ENCODE assay signal across 25 mouse cellular contexts in the genomic region with DNA sequence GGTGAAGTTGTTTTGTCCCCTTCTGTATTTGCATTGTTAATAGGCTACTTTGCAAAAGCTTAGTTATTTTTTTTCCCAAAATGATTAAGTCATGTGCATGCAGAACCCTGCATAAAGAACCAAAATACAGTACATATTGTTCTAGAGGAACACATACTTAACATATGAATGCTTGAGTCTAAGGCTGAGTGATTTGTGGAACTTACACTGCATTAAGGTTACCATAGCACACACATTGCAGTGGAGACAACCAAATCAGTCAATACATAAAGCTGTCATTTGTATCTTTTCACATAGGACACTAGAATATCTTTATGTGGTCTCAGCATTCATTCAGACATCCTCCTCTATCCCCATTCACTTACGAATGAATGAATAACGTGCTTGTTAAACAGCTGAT.
DNase-seq lines count a peak whose midpoint lies in the region; ATAC-seq lines count a peak whose summit lies in the region.
"Had no signal": no experiment of that assay in that cellular context is flagged by ENCODE, and none has a peak within 500 bp of the region (broad histone marks: within the 10 kb centered on the region; RNA-seq: fewer than 3 reads in every experiment).

No protein-coding gene starts in this region.

- H3K4me1 ChIP-seq in hindbrain, embryonic 11.5 days (replicated peaks; ENCODE audit: control insufficient read depth, insufficient read depth, low read length), result no peaks in the 10 kb centered on the region
- no peaks in the 10 kb centered on the region for H3K4me1 ChIP-seq in hindbrain, embryonic 14.5 days (replicated peaks; ENCODE audit: control insufficient read depth, insufficient read depth, low read length)
- no peaks in the 10 kb centered on the region for H3K4me1 ChIP-seq in neural tube, embryonic 12.5 days
- no peaks in the 10 kb centered on the region for H3K4me1 ChIP-seq in hindbrain, embryonic 13.5 days (replicated peaks)
- H3K4me1 ChIP-seq: heart, embryonic 12.5 days; kidney, embryonic 15.5 days; limb, embryonic 12.5 days; megakaryocyte, embryonic 14.5 days had no signal

- no peaks in the 10 kb centered on the region for H3K9me3 ChIP-seq in hindbrain, embryonic 11.5 days (ENCODE audit: control insufficient read depth, low read length)
- H3K9me3 ChIP-seq in hindbrain, embryonic 14.5 days (ENCODE audit: control insufficient read depth, low read length), result no peaks in the 10 kb centered on the region
- H3K9me3 ChIP-seq in neural tube, embryonic 12.5 days, result no peaks in the 10 kb centered on the region
- no peaks in the 10 kb centered on the region for H3K9me3 ChIP-seq in hindbrain, embryonic 13.5 days
- H3K9me3 ChIP-seq: kidney, embryonic 15.5 days; limb, embryonic 12.5 days had no signal

- H3K27me3 ChIP-seq in hindbrain, embryonic 11.5 days (ENCODE audit: control insufficient read depth, insufficient read depth, low read length), result no peaks in the 10 kb centered on the region
- H3K27me3 ChIP-seq in hindbrain, embryonic 14.5 days (ENCODE audit: control insufficient read depth, insufficient read depth, low read length), result no peaks in the 10 kb centered on the region
- H3K27me3 ChIP-seq in neural tube, embryonic 12.5 days (replicated peaks), result no peaks in the 10 kb centered on the region
- H3K27me3 ChIP-seq in hindbrain, embryonic 13.5 days, result no peaks in the 10 kb centered on the region
- H3K27me3 ChIP-seq: heart, embryonic 12.5 days; kidney, embryonic 15.5 days; limb, embryonic 12.5 days; megakaryocyte, embryonic 14.5 days had no signal

- H3K9ac ChIP-seq in hindbrain, embryonic 11.5 days (ENCODE audit: low read depth, low read length), result no peak overlapping the region
- H3K9ac ChIP-seq in hindbrain, embryonic 14.5 days, result no peak overlapping the region
- H3K9ac ChIP-seq in neural tube, embryonic 12.5 days, result no peak overlapping the region
- H3K9ac ChIP-seq in hindbrain, embryonic 13.5 days, result no peak overlapping the region
- H3K9ac ChIP-seq: heart, embryonic 12.5 days; kidney, embryonic 15.5 days; limb, embryonic 12.5 days had no signal

- H3K36me3 ChIP-seq in hindbrain, embryonic 11.5 days (ENCODE audit: control insufficient read depth, insufficient read depth, low read length), result no peaks in the 10 kb centered on the region
- H3K36me3 ChIP-seq in hindbrain, embryonic 14.5 days (replicated peaks; ENCODE audit: control insufficient read depth, insufficient read depth), result no peaks in the 10 kb centered on the region
- no peaks in the 10 kb centered on the region for H3K36me3 ChIP-seq in neural tube, embryonic 12.5 days
- no peaks in the 10 kb centered on the region for H3K36me3 ChIP-seq in hindbrain, embryonic 13.5 days
- H3K36me3 ChIP-seq: heart, embryonic 12.5 days; kidney, embryonic 15.5 days; limb, embryonic 12.5 days had no signal

- no peak overlapping the region for H3K4me2 ChIP-seq in hindbrain, embryonic 11.5 days (replicated peaks; ENCODE audit: low read depth, low read length)
- no peak overlapping the region for H3K4me2 ChIP-seq in hindbrain, embryonic 14.5 days (replicated peaks)
- H3K4me2 ChIP-seq in neural tube, embryonic 12.5 days (replicated peaks), result no peak overlapping the region
- H3K4me2 ChIP-seq in hindbrain, embryonic 13.5 days, result no peak overlapping the region
- H3K4me2 ChIP-seq: heart, embryonic 12.5 days; kidney, embryonic 15.5 days; limb, embryonic 12.5 days; liver, embryonic 11.5 days had no signal

- 41% methylated on average over 2 of the region's 2 CpGs for WGBS in hindbrain, embryonic 11.5 days
- 20% methylated on average over 2 of the region's 2 CpGs for WGBS in hindbrain, embryonic 14.5 days
- 36% methylated on average over 2 of the region's 2 CpGs for WGBS in neural tube, embryonic 12.5 days
- 30% methylated on average over 2 of the region's 2 CpGs for WGBS in hindbrain, embryonic 13.5 days

- H3K4me3 ChIP-seq in hindbrain, embryonic 11.5 days (ENCODE audit: low read depth, low read length), result no peak overlapping the region
- H3K4me3 ChIP-seq in hindbrain, embryonic 14.5 days (replicated peaks; ENCODE audit: low read length), result no peak overlapping the region
- no peak overlapping the region for H3K4me3 ChIP-seq in neural tube, embryonic 12.5 days
- no peak overlapping the region for H3K4me3 ChIP-seq in hindbrain, embryonic 13.5 days
- H3K4me3 ChIP-seq: heart, adult 2 months; heart, embryonic 12.5 days; kidney, embryonic 15.5 days; limb, embryonic 12.5 days; megakaryocyte, embryonic 14.5 days; myocyte had no signal

- DNase-seq in hindbrain, embryonic 11.5 days (ENCODE audit: low spot score), result no peak
- no peak for DNase-seq in hindbrain, embryonic 14.5 days (ENCODE audit: low spot score)
- no peak for DNase-seq in neural tube, embryonic 10.5 days (ENCODE audit: extremely low spot score, low spot score)
- no peak for DNase-seq in cerebellum, adult 11 months
- DNase-seq in ovary, postnatal 10 days (ENCODE audit: low spot score), result no peak
- DNase-seq: adrenal gland, postnatal 14 days; cerebellum, adult 18-20 months; cerebellum, postnatal 10 days; heart, adult 2 months; heart, postnatal 4 days; kidney, adult 18-20 months; kidney, postnatal 25 days; lung, postnatal 4 days; thymus, adult 2 months; thymus, postnatal 36 days had no signal

- no peak overlapping the region for H3K27ac ChIP-seq in hindbrain, embryonic 11.5 days (ENCODE audit: low read depth, low read length)
- H3K27ac ChIP-seq in hindbrain, embryonic 14.5 days, result no peak overlapping the region
- no peak overlapping the region for H3K27ac ChIP-seq in neural tube, embryonic 12.5 days
- no peak overlapping the region for H3K27ac ChIP-seq in hindbrain, embryonic 13.5 days
- H3K27ac ChIP-seq: heart, adult 2 months; kidney, embryonic 15.5 days; limb, embryonic 12.5 days had no signal

- peak; percentile 78 for ATAC-seq in hindbrain, embryonic 11.5 days (ENCODE audit: low FRiP score)
- ATAC-seq in hindbrain, embryonic 14.5 days (ENCODE audit: low FRiP score), result no peak
- peak; percentile 89 for ATAC-seq in neural tube, embryonic 12.5 days (ENCODE audit: low FRiP score, low read depth)
- ATAC-seq in hindbrain, embryonic 13.5 days (ENCODE audit: low FRiP score), result peak; percentile 36; the same call in 1 of the 2 replicates
- ATAC-seq: CD4-positive, CD25-positive, alpha-beta regulatory T cell, adult 4 months; midbrain, embryonic 16.5 days had no signal
